Mouse (Mus musculus) limb, embryonic 12.5 days (tissue): ENCODE data around the gene Ide. TPM values are rescaled to one million over a fixed set of nuclear protein-coding genes. Genes with fewer than 3 reads are reported as not detected.

Experiments used
- ATAC-seq: fragments of 200-750 bp; cut with Nextera tagmentation; 2 replicates; pipeline ENCODE4 v1.8.0; 2017; ENCODE audit warnings: low read depth, moderate TSS enrichment; ENCODE audit not compliant: insufficient number of reproducible peaks, insufficient read depth, low FRiP score, low TSS enrichment
- H3K27ac ChIP-seq: fragments of 300-500 bp; sonication (generic); 2 replicates; pipeline ENCODE4 v1.5.1; 2016; ENCODE audit warnings: mild to moderate bottlenecking, moderate library complexity
- H3K27me3 ChIP-seq: fragments of 300-500 bp; sonication (generic); 2 replicates; pipeline ENCODE4 v1.6.1; 2016; ENCODE audit warnings: mild to moderate bottlenecking, moderate library complexity
- H3K36me3 ChIP-seq: fragments of 300-500 bp; sonication (generic); 2 replicates; pipeline ENCODE4 v1.6.1; 2016; ENCODE audit warnings: mild to moderate bottlenecking, moderate library complexity
- H3K4me1 ChIP-seq: fragments of 300-500 bp; sonication (generic); replicated peaks from 2 replicates; pipeline ENCODE4 v1.6.1; 2016
- H3K4me2 ChIP-seq: fragments of 300-500 bp; sonication (generic); 2 replicates; pipeline ENCODE4 v1.6.1; 2016; ENCODE audit warnings: mild to moderate bottlenecking, moderate library complexity
- H3K4me3 ChIP-seq: fragments of 300-500 bp; sonication (generic); replicated peaks from 2 replicates; pipeline ENCODE4 v1.5.1; 2016; ENCODE audit warnings: mild to moderate bottlenecking
- H3K9ac ChIP-seq: fragments of 300-500 bp; sonication (generic); replicated peaks from 2 replicates; pipeline ENCODE4 v1.6.1; 2016; ENCODE audit warnings: mild to moderate bottlenecking, moderate library complexity
- H3K9me3 ChIP-seq: fragments of 300-500 bp; sonication (generic); 2 replicates; pipeline ENCODE4 v1.6.1; 2016; ENCODE audit warnings: mild to moderate bottlenecking, moderate library complexity
- WGBS: fragments of 180-500 bp; shearing (Covaris S2); methylation state at CpG from one replicate; pipeline ENCODE4 v1.1.7; 2016; 5-methylcytosine and 5-hydroxymethylcytosine counted together
- polyA plus RNA-seq: library from polyadenylated mRNA; unstranded; fragments of >200 nt; fragmentation: Nextera tagmentation; extraction: Ambion mirVana; gene quantifications from 2 replicates; pipeline ENCODE4 v1.2.1, GENCODE M21; 2016

The Ide gene
- polyA plus RNA-seq, 1 experiment from 2014 or later, result 39.7 TPM

GRCm38 (mm10) chr19:37265333-37266103 is 72.1 kb downstream of the Ide start:
- H3K4me1 ChIP-seq, result no peaks in the 10 kb centered on the region
- 0 out of 2 replicates have a peak, but pooled peaks cover 2% of the 10 kb centered on the region for H3K9me3 ChIP-seq
- 36% methylated on average over 10 of the region's 10 CpGs for WGBS
- no peak overlapping the region for H3K4me2 ChIP-seq
- peaks cover 11% of the 10 kb centered on the region; the same call in 1 of the 2 replicates for H3K36me3 ChIP-seq
- no peaks in the 10 kb centered on the region for H3K27me3 ChIP-seq
- no peak overlapping the region for H3K9ac ChIP-seq
- no peak for ATAC-seq
- no peak overlapping the region for H3K27ac ChIP-seq
- H3K4me3 ChIP-seq, result no peak overlapping the region

- 79% methylated on average over 23 of the region's 23 CpGs for WGBS
Measured at GRCm38 (mm10) chr19:37263943-37264897, 73.4 kb downstream of the Ide start.

GRCm38 (mm10) chr19:37263566-37263942 is 74.1 kb downstream of the Ide start:
- H3K27ac ChIP-seq, result no peak overlapping the region
- peaks cover 3% of the 10 kb centered on the region; the same call in 1 of the 2 replicates for H3K36me3 ChIP-seq
- no peak overlapping the region for H3K4me3 ChIP-seq
- no peak for ATAC-seq
- no peaks in the 10 kb centered on the region; the same call in 1 of the 2 replicates for H3K4me1 ChIP-seq
- H3K4me2 ChIP-seq, result no peak overlapping the region
- H3K9me3 ChIP-seq, result 0 out of 2 replicates have a peak, but pooled peaks cover 5% of the 10 kb centered on the region
- no peaks in the 10 kb centered on the region for H3K27me3 ChIP-seq
- no peak overlapping the region for H3K9ac ChIP-seq
- WGBS, result 74% methylated on average over 8 of the region's 8 CpGs

More at GRCm38 (mm10) chr19:37263943-37264897, 73.4 kb downstream of the Ide start:
- no peak overlapping the region for H3K4me3 ChIP-seq
- H3K4me1 ChIP-seq, result no peaks in the 10 kb centered on the region
- no peak for ATAC-seq
- no peak overlapping the region for H3K27ac ChIP-seq
- H3K36me3 ChIP-seq, result peaks cover 10% of the 10 kb centered on the region; the same call in 1 of the 2 replicates
- 0 out of 2 replicates have a peak, but pooled peaks cover 5% of the 10 kb centered on the region for H3K9me3 ChIP-seq
- no peak overlapping the region for H3K9ac ChIP-seq
- no peaks in the 10 kb centered on the region for H3K27me3 ChIP-seq
- no peak overlapping the region for H3K4me2 ChIP-seq

GRCm38 (mm10) chr19:37262389-37262788 is 75.3 kb downstream of the Ide start:
- Histone ChIP-seq H3K27ac (no peak overlapping the region), H3K9ac (no peak overlapping the region), H3K4me2 (no peak overlapping the region), H3K9me3 (0 out of 2 replicates have a peak, but pooled peaks cover 5% of the 10 kb centered on the region), H3K27me3 (no peaks in the 10 kb centered on the region), H3K4me3 (no peak overlapping the region), H3K36me3 (no peaks in the 10 kb centered on the region), H3K4me1 (no peaks in the 10 kb centered on the region; the same call in 1 of the 2 replicates)
- WGBS, result 55% methylated on average over 4 of the region's 4 CpGs
- ATAC-seq, result no peak

- no peak overlapping the region for H3K27ac ChIP-seq
- H3K4me1 ChIP-seq, result no peaks in the 10 kb centered on the region; the same call in 1 of the 2 replicates
- H3K4me2 ChIP-seq, result no peak overlapping the region
- no peaks in the 10 kb centered on the region for H3K27me3 ChIP-seq
- H3K4me3 ChIP-seq, result no peak overlapping the region
- H3K9ac ChIP-seq, result no peak overlapping the region
- ATAC-seq, result no peak
- 92% methylated on average over 9 of the region's 9 CpGs for WGBS
- H3K36me3 ChIP-seq, result no peaks in the 10 kb centered on the region
- H3K9me3 ChIP-seq, result 0 out of 2 replicates have a peak, but pooled peaks cover under 1% of the 10 kb centered on the region
Measured at GRCm38 (mm10) chr19:37255321-37255720, 82.3 kb downstream of the Ide start.

GRCm38 (mm10) chr19:37252104-37252503 is 85.5 kb downstream of the Ide start:
- no peak overlapping the region for H3K9ac ChIP-seq
- H3K27me3 ChIP-seq, result no peaks in the 10 kb centered on the region
- H3K4me3 ChIP-seq, result no peak overlapping the region
- no peak overlapping the region for H3K27ac ChIP-seq
- WGBS, result 73% methylated on average over 6 of the region's 6 CpGs
- no peak for ATAC-seq
- H3K4me1 ChIP-seq, result no peaks in the 10 kb centered on the region
- H3K9me3 ChIP-seq, result no peaks in the 10 kb centered on the region
- H3K4me2 ChIP-seq, result no peak overlapping the region
- no peaks in the 10 kb centered on the region for H3K36me3 ChIP-seq

GRCm38 (mm10) chr19:37248199-37248598 is 89.5 kb downstream of the Ide start:
- Histone ChIP-seq H3K9ac (no peak overlapping the region), H3K9me3 (no peaks in the 10 kb centered on the region), H3K36me3 (no peaks in the 10 kb centered on the region), H3K4me1 (no peaks in the 10 kb centered on the region), H3K4me2 (no peak overlapping the region), H3K27ac (no peak overlapping the region), H3K27me3 (no peaks in the 10 kb centered on the region), H3K4me3 (no peak overlapping the region)
- ATAC-seq, result no peak
- WGBS, result 79% methylated on average over 3 of the region's 3 CpGs

GRCm38 (mm10) chr19:37246859-37247258 is 90.8 kb downstream of the Ide start:
- 44% methylated on average over 3 of the region's 3 CpGs for WGBS
- Histone ChIP-seq H3K9ac (no peak overlapping the region), H3K9me3 (no peaks in the 10 kb centered on the region), H3K4me3 (no peak overlapping the region), H3K4me1 (no peaks in the 10 kb centered on the region), H3K27ac (no peak overlapping the region), H3K4me2 (no peak overlapping the region), H3K36me3 (no peaks in the 10 kb centered on the region), H3K27me3 (no peaks in the 10 kb centered on the region)
- ATAC-seq, result no peak

- WGBS, result 19% methylated on average over 2 of the region's 2 CpGs
- H3K27me3 ChIP-seq, result peaks cover 5% of the 10 kb centered on the region; the same call in 1 of the 2 replicates
- no peak for ATAC-seq
Measured at GRCm38 (mm10) chr19:37242707-37243106, 94.9 kb downstream of the Ide start.

GRCm38 (mm10) chr19:37241201-37241600 is 96.5 kb downstream of the Ide start:
- no peaks in the 10 kb centered on the region for H3K9me3 ChIP-seq
- H3K4me1 ChIP-seq, result peaks cover 9% of the 10 kb centered on the region
- H3K36me3 ChIP-seq, result no peaks in the 10 kb centered on the region
- 68% methylated on average over 5 of the region's 5 CpGs for WGBS
- no peak overlapping the region for H3K4me3 ChIP-seq
- H3K9ac ChIP-seq, result no peak overlapping the region
- H3K4me2 ChIP-seq, result no peak overlapping the region
- H3K27me3 ChIP-seq, result peaks cover 11% of the 10 kb centered on the region; the same call in 1 of the 2 replicates
- no peak for ATAC-seq
- no peak overlapping the region for H3K27ac ChIP-seq

More at GRCm38 (mm10) chr19:37242707-37243106, 94.9 kb downstream of the Ide start:
- Histone ChIP-seq H3K9ac (no peak overlapping the region), H3K4me1 (peaks cover 9% of the 10 kb centered on the region), H3K27ac (no peak overlapping the region), H3K4me2 (no peak overlapping the region), H3K36me3 (no peaks in the 10 kb centered on the region), H3K4me3 (no peak overlapping the region), H3K9me3 (no peaks in the 10 kb centered on the region)

- Histone ChIP-seq H3K36me3 (no peaks in the 10 kb centered on the region), H3K4me3 (no peak overlapping the region), H3K27ac (no peak overlapping the region), H3K9ac (no peak overlapping the region), H3K4me1 (peaks cover 10% of the 10 kb centered on the region), H3K27me3 (peaks cover 31% of the 10 kb centered on the region), H3K9me3 (no peaks in the 10 kb centered on the region), H3K4me2 (no peak overlapping the region)
- ATAC-seq, result no peak
- 22% methylated on average over 4 of the region's 4 CpGs for WGBS
Measured at GRCm38 (mm10) chr19:37239096-37239495, 98.6 kb downstream of the Ide start.
